Mouse (Mus musculus) layer of hippocampus, adult 9-10 months (tissue): ENCODE results near the gene Ankrd28.
A peak's percentile ranks its signal among the peaks of the same experiment; 100 is the strongest.
"Not testable (repeated sequence)": the region's sequence is repeated elsewhere in the genome, so short reads cannot be mapped to it uniquely, and the experiment has no call there.

ENCODE experiments used
- DNase-seq: peaks from one replicate; pipeline ENCODE4 v3.0.0; 2022; ENCODE audit warnings: low spot score

Gene Ankrd28

DNA sequence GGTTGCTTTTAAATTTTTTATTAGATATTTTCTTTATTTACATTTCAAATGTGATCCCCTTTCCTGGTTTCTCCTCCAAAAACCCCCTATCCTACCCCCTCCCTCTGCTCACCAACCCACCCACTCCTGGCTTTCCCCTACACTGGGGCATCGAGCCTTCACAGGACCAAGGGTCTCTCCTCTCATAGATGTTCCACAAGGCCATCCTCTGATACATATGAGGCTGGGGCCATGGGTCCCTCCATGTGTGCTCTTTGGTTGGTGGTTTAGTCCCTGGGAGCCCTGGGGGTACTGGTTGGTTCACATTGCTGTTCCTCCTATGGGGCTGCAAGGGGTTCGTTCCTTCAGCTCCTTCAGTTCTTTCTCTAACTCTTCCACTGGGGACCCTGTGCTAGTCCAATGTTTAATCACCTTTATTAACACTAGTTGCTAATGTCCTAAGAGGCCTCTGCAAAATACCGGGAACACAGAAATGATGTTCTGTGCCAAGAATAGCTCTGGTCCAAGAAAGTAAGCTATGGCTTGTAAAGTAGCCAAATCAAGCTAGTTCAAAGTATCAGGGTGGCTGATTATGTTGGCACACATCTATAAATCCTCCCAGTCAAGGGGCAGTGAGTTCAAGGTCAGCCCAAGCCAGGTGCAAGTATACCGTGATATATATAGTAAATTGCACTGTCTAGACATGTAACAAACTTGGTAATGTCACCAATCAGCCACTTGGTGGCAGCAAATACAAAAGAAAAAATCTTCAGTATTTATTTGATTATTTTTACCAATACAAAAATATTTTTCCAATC is 36.3 kb downstream of the Ankrd28 start:
- DNase-seq = no peak

DNA sequence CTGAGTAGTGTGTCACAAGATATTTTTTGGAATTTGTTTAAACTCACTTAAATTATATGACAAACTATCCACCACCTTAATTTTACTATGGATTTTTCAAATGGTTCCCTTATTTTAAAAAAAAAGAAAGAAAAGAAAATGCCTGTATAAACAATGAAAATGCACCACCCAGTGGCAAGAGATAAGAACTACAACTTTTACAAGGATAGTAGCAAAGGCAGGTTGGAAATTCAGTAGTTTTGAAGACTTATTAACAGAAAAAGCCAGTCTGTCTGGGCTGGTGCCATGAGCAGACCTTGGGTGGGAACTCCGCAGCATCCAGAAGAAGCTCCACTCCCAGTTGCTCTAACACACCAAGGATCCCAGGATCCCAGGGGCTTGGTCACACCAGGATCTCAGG is 39.7 kb downstream of the Ankrd28 start:
- peak; percentile 21 for DNase-seq

GRCm38 (mm10) chr14:31786906-31787305 is 43.5 kb downstream of the Ankrd28 start:
- DNase-seq = no peak

- DNase-seq = no peak
Observed at GRCm38 (mm10) chr14:31785681-31786080, 44.8 kb downstream of the Ankrd28 start.

DNA sequence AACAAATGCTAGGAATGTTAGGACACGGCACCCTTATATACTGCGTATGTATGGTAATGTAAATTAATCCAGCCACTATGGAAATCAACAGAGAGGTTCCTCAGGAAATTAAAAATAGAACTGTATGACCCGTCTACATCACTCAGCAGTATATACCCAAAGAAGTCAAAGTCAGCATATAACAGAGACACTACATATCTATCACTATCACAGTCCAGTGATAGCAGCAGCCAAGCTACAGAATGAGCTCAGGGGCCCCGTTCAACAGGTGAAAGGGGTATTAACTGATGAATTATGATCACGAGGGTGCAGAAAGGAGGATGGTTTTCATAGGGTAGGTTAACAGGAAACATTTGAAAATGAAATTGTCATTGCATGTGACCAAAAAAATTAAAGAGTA is 45.5 kb downstream of the Ankrd28 start:
- no peak for DNase-seq

- DNase-seq = peak; percentile 48
Observed at GRCm38 (mm10) chr14:31781309-31782049, 49.0 kb downstream of the Ankrd28 start.

DNA sequence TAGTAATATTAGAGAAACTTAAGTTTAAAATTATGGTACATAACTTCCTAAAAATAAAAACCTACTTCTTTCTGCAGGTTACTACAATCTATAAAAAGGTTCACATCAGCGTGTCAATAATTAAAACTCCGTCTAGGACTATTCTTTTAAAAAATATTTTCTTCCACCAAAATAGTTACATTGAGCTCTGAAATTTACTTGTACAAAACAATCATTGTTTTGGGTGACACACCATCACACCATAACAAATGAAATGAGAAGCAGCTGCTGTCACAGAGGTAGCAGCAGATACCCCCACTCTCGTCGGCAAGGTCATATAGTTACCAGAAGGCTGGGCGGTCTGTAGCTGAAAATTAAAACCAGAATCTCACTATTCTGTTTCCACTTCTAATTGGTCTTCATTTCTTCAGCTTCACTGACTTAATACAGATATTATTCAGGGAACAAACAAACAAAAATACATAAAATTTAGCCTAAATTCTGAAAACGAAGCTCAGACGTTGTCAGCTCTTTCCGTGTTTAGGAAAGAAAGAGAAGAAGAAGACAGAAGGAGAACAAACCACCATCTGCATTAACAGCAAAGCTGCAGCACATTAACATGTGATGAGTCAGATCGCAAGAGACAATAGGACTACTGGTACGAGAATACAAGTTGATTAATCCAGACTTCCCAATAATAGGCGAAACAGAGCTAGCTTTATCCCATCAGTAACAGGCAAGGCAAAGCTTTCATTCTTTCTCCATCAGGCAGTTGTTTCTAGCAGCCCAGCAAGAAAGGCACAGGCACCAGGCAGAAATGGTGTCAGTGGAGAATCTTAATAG is 49.8 kb downstream of the Ankrd28 start:
- DNase-seq = peak; percentile 41

- DNase-seq = no peak
Observed at GRCm38 (mm10) chr14:31773518-31773917, 56.9 kb downstream of the Ankrd28 start.

GRCm38 (mm10) chr14:31772251-31772650 is 58.2 kb downstream of the Ankrd28 start:
- DNase-seq = no peak

- DNase-seq = no peak
Observed at GRCm38 (mm10) chr14:31768531-31768930, 61.9 kb downstream of the Ankrd28 start.

- no peak for DNase-seq
Observed at GRCm38 (mm10) chr14:31764083-31764482, 66.4 kb downstream of the Ankrd28 start.

DNA sequence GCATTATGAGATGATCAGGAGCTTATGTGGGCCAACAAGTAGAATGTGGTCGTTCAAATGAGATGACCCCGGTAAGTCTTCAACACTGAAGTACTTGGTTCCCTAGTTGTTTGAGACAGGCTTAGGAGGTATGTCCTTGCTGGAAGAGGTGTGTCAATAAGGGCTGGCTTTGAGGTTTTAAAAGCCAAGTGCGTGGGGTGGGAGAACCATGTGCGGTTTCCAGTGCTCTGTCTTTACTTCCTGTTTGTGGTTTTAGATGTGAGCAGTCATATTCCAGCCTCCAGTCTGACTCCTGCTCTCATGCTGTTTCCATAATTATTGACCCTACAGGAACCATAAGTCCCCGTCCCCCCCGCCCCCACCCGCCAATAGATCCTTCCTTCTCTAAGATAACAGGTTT is 68.7 kb downstream of the Ankrd28 start:
- no peak for DNase-seq

DNA sequence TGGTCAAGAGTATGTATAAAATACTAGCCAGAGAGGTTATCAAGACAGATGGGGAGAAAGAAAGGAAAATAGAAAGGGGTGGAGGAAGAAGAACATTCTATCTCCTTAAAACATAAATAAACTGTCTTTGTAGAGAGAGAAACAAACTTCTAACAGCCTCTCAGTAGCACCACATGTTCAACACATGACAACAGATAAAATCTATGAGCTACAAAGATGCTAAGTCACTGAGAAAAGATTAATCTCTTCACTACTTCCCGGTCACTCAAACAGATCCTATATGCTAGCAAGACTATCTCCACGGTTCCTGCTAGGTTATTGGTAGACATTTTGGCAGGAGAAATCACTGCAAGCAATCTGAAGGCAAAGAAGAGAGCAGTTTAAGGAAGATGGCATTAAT is 71.3 kb downstream of the Ankrd28 start:
- DNase-seq = no peak

DNA sequence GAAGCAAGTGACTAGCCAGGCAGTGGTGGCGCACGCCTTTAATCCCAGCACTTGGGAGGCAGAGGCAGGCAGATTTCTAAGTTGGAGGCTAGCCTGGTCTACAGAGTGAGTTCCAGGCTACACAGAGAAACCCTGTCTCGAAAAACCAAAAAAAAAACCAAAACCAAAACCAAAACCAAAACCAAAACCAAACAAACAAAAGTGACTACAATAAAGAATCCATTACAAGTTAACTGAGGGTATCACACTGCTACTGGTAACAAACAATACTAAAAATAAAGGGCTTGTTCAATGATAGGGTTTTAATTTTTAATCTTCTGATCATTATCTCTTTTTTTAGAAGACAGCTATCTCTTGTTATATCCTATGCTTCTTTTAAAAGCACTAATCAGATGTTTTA is 72.0 kb downstream of the Ankrd28 start:
- DNase-seq = not testable (repeated sequence)

DNA sequence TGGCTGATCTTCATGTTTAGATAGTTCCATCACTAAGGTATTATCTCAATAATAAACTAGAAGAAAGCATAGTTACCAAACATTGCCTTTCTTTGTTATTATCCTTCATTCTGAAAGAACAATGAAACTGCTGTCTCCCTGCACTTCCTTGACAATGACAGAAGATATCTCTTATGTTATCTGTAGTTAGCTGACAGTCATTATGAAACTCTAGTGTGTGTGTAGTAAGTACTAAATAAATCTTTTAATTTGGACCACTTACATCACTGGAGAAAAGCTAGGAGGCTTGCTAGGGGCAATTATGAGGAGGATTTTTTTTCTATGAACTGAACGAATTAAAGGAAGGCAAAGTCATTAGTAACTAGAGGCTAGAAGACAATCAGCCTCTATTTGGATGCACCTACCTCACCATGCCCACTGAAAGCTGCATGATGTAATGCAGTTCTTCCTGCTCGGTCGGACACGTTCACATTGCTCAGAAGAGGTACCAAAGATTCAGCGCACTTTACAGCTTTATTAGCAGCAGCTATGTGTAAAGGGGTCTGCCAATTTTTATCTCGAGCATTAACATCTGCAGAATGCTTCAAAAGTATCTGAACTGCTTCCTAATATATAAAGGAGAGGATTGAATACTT is 82.1 kb downstream of the Ankrd28 start:
- DNase-seq = no peak

GRCm38 (mm10) chr14:31742523-31742922 is 87.9 kb downstream of the Ankrd28 start:
- DNase-seq = no peak

DNA sequence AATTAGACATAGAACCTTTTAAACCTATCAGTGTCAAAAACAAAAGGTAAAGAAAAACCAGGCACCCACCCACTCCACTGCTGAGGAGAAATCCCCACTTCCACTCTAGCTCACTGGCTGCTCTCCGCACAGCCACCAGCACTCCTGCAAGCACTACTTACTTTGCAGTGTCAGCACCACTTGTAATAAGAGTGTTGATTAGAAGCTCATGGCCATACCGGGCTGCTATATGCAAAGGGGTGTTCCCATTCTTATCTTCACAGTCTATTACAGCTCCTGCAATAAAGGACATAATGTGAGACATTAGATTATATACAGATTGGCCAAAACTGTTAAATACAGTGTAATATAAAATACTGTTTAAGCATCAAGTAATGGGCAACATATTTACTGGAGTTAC is 95.6 kb downstream of the Ankrd28 start:
- no peak for DNase-seq

DNA sequence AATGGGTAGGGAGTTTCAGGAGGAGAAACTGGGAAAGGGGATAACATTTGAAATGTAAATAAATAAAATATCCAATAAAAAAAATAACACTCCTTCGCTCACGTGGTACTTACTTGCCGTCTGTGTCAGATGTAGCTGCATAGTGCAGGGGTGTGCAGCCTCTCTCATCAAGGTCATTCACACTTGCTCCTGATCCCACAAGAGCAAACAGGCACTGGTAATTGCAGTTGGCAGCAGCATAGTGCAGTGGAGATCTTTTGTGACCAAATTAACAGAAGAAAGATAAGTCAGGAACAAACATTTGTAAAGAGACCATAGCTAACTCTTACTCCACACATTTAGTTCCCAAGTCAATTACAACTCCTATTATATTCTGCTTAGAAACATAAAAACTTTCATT is 102.9 kb downstream of the Ankrd28 start:
- no peak for DNase-seq

DNA sequence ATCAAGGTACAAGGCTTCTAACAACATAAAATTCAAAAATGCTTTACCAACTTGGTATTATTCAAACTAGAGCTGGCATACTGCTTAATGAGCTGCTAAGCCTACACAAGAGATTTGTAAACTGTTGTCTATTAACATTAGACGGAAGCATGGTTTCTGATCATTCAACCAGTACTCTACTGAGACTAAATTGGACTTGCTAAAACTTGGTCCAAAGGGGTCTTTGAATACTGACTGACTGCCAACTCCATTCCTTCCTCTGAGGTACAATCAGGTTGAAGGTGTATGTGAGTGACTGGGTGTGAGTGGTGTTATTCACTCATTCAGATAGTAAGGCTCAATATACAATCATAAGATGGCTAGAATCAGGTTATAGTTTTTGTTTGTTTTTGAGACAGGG is 107.7 kb downstream of the Ankrd28 start:
- DNase-seq = no peak

DNA sequence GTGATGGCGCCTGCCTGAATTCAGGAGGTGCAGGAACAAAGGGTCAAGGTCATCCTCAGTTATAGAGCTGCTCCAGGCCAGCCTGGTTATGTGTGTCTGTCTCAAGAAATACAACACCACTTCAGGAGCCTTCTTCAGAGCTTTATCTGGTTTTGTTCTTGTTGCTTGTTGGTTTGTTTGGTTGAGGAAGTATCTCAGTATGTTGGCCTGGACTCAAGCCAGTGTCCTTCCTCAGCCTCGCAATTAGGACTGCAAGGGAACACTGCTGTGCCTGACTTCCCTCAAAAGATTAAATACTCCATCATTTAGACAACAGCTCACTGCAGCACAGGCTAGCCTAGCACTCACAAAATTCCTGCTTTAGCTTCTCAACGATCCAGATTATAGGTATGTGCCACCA is 109.2 kb downstream of the Ankrd28 start:
- DNase-seq = no peak

DNA sequence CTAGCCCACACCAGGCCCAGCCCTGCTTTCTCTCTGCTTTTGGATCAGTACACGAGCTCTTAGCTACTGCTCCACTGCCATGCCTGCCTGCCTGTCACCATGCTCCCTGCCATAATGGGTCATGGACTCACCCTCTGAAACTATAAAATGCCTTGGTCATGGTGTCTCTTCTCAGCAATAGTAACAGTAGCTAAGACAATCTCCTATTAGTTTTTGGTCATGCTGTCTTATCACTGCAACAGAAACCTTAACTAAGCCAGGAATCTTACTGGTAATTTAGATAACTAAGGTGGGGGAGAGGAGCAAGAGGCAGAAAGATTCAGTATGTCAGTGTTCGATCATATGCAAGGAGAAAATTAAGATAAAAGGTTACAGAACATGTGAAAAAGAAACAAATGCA is 112.1 kb downstream of the Ankrd28 start:
- DNase-seq = no peak

- DNase-seq = no peak
Observed at GRCm38 (mm10) chr14:31717360-31717759, 113.1 kb downstream of the Ankrd28 start.
